In the genomic region with DNA sequence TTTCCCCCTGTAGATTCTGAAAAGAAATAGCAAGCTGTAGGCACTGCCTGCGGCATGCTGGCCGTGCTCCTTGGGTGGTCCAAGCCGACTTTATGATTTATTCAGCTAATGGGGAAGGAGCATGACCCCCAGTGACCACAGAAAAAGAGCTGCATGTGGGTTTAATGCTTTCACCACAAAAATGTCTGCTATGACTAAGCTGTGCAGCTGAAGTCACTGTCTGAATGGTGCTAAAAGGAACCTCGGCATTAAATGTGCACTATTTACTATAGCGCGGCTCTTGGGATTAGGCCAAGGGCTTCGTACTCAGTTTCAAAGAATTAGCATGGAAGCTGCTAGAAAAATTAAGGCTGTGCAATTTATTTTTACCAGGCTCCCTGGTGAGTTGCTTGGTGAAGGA, we compare ENCODE assay signal across 8 mouse cellular contexts.
DNase-seq lines count a peak whose midpoint lies in the region; ATAC-seq lines count a peak whose summit lies in the region.

No protein-coding gene starts in this region.

- H3K4me3 ChIP-seq in heart, embryonic 16.5 days (ENCODE audit: low read length), result no peak overlapping the region
- no peak overlapping the region for H3K4me3 ChIP-seq in stomach, embryonic 15.5 days (replicated peaks)

- H3K9me3 ChIP-seq in heart, embryonic 16.5 days (replicated peaks; ENCODE audit: control insufficient read depth, low read length), result no peaks in the 10 kb centered on the region
- H3K9me3 ChIP-seq in stomach, embryonic 15.5 days, result no peaks in the 10 kb centered on the region

- 26% methylated on average over 7 of the region's 7 CpGs for WGBS in heart, embryonic 16.5 days
- WGBS in stomach, embryonic 15.5 days, result 8% methylated on average over 7 of the region's 7 CpGs

- no peak overlapping the region for H3K27ac ChIP-seq in heart, embryonic 16.5 days (ENCODE audit: low read length)
- peak overlapping the region; percentile 44; the same call in 1 of the 2 replicates for H3K27ac ChIP-seq in stomach, embryonic 15.5 days

- DNase-seq in cerebellum, postnatal 25 days, result peak; percentile 17 to 33
- DNase-seq in cerebellum, adult 8-10 months, result no peak
- DNase-seq in adrenal gland, postnatal 25 days, result peak; percentile 3
- peak; percentile 73 for DNase-seq in kidney, postnatal 14 days
- peak; percentile 91 for DNase-seq in mesoderm, embryonic 11.5 days (ENCODE audit: low read depth, low spot score)
- no peak for DNase-seq in MN1 (ENCODE audit: low spot score)

- H3K4me2 ChIP-seq in heart, embryonic 16.5 days (ENCODE audit: low read depth, low read length), result peak overlapping the region; percentile 48
- H3K4me2 ChIP-seq in stomach, embryonic 15.5 days, result peak overlapping the region; percentile 53

- peaks cover 8% of the 10 kb centered on the region; the same call in 1 of the 2 replicates for H3K4me1 ChIP-seq in heart, embryonic 16.5 days (ENCODE audit: control insufficient read depth, insufficient read depth, low read length)
- peaks cover 14% of the 10 kb centered on the region for H3K4me1 ChIP-seq in stomach, embryonic 15.5 days

- no peak for ATAC-seq in heart, embryonic 16.5 days (replicated peaks; ENCODE audit: extremely low read depth, insufficient read depth, low FRiP score)
- ATAC-seq in stomach, embryonic 15.5 days (ENCODE audit: insufficient read depth, low FRiP score, low read depth), result peak; percentile 72

- no peak overlapping the region for H3K9ac ChIP-seq in heart, embryonic 16.5 days (ENCODE audit: low read length)
- no peak overlapping the region for H3K9ac ChIP-seq in stomach, embryonic 15.5 days

- no peaks in the 10 kb centered on the region for H3K36me3 ChIP-seq in heart, embryonic 16.5 days (ENCODE audit: control insufficient read depth, insufficient read depth)
- H3K36me3 ChIP-seq in stomach, embryonic 15.5 days, result no peaks in the 10 kb centered on the region

- H3K27me3 ChIP-seq in heart, embryonic 16.5 days (ENCODE audit: control insufficient read depth, insufficient read depth, low read length), result no peaks in the 10 kb centered on the region
- no peaks in the 10 kb centered on the region for H3K27me3 ChIP-seq in stomach, embryonic 15.5 days (replicated peaks)

Comparison
In these comparisons a context has a peak if more than half of its experiments do, and no peak if none do; other contexts are left out.
1. DNase-seq: peak in cerebellum, postnatal 25 days (2 of 2), adrenal gland, postnatal 25 days (single experiment), kidney, postnatal 14 days (single experiment) and mesoderm, embryonic 11.5 days (single experiment); none in cerebellum, adult 8-10 months (single experiment) and MN1 (single experiment).